Comparison of ENCODE assay signal across 20 mouse cellular contexts in genomic region chr6:71778016-71778415, GRCm38 (mm10).
DNase-seq lines count a peak whose midpoint lies in the region; ATAC-seq lines count a peak whose summit lies in the region.
"Had no signal": no experiment of that assay in that cellular context is flagged by ENCODE, and none has a peak within 500 bp of the region (broad histone marks: within the 10 kb centered on the region; RNA-seq: fewer than 3 reads in every experiment).

No protein-coding gene starts in this region.

- no peak for DNase-seq in frontal cortex, postnatal 14 days (ENCODE audit: low spot score in 2 of 2)
- peak; percentile 6 for DNase-seq in thymus, postnatal 4 days
- DNase-seq in thymus, postnatal 10 days (ENCODE audit: low spot score in 2 of 2), result no peak
- peak; percentile 64 for DNase-seq in brain, adult 2 months (ENCODE audit: low read depth, low spot score)
- no peak for DNase-seq in kidney, adult 11 months
- DNase-seq: adrenal gland, postnatal 14 days; cerebellum, adult 11-12 months; cerebellum, adult 8-10 months; cerebellum, postnatal 10 days; cerebellum, postnatal 36 days; embryo, embryonic 11 days; gastrocnemius, adult 2 months; gastrocnemius, postnatal 14 days; heart, adult 11 months had no signal

- ATAC-seq in frontal cortex, adult (ENCODE audit: low TSS enrichment), result peak; percentile 67
- ATAC-seq: forebrain, embryonic 15.5 days; hindbrain, postnatal 0 days; inflammation-experienced regulatory T-cells, adult 6 months; intestine, embryonic 16.5 days; Patski had no signal

Comparison
In these comparisons a context has a peak if more than half of its experiments do, and no peak if none do; other contexts are left out.
1. DNase-seq: peak in thymus, postnatal 4 days (single experiment) and brain, adult 2 months (single experiment); none in frontal cortex, postnatal 14 days (0 of 2), thymus, postnatal 10 days (0 of 2) and kidney, adult 11 months (single experiment).